Mouse (Mus musculus): ENCODE measurements around the gene Ccdc42. TPM values are rescaled to one million over a fixed set of nuclear protein-coding genes. Genes with fewer than 3 reads are reported as not detected.

The Ccdc42 gene
- total RNA-seq (2023): not detected

DNA sequence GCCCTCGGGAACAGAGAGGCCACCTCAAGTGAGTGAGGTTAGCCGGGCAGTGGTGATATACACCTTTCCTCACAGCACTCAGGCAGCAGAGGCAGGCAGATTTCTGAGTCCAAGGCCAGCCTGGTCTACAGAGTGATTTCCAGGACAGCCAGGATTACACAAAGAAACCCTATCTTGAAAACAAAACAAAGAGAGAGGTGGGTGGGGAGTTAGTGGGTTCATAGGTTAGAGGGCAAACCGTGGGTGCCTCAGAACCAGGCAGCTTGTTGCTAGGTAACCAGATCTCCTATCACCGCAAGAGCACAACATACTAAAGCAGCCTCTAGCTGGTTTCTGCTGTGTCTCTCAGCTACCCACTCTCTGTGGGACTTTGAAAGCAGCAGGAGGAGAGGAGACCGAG is at the start of gene Ccdc42:
Gene Ccdc42, plus strand, starts transcription at position 301 of the 400 bp plus-strand sequence.

DNA sequence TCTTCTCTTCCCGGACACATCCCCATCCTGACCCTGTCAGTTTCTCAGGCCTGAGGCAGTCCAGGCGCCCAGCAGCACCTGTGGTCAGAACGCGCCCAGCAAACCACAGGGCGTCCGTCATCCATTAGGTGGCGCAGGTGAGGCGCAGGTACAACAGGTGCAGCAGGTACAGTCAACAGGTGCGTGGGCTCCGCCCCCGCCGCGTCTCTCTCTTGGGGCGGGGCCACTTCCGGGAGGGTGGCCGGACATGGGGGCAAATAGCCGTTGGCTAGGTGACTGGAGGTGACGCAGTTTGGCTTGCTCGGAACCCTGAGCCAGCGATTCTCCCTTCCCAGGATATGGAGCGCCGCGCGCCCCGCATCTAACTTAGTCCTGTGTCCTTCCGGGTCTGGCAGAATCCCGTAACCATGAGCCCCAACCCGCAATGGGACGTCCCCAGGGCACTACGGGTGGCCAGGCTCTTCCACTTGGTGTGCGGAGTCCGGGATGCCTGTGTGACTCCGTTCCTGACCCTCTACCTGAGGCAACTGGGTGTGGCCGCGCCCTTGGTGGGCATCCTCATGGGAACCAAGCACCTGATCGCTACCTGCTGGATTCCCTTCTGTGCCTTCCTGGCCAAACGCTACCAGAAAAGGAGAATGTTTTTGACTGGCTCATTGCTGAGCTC is 30.8 kb upstream of the Ccdc42 start, which contains the start of gene Mfsd6l:
Gene Mfsd6l, plus strand, starts transcription at position 269 of the 667 bp plus-strand sequence.

Other genes with a start within 250 kb of the Ccdc42 start
- under 1 TPM; 0.27 to 0.29 TPM for gene Ntn1, start 186.2 kb upstream of the Ccdc42 start, total RNA-seq (2023)
- gene Pik3r5, start 154.9 kb upstream of the Ccdc42 start, total RNA-seq (2023): 100 to 1,000 TPM; 215 to 233 TPM
- not detected for gene Pik3r6, start 84.0 kb upstream of the Ccdc42 start, total RNA-seq (2023)
- not detected for gene Mfsd6l, start 30.8 kb upstream of the Ccdc42 start, total RNA-seq (2023)
- 1 to 10 TPM; 1.8 to 4.8 TPM for gene Myh10, start 104.5 kb downstream of the Ccdc42 start, total RNA-seq (2023)